Mouse (Mus musculus) lung, postnatal 0 days (tissue): ENCODE measurements around the gene Cela3a. TPM values are rescaled to one million over a fixed set of nuclear protein-coding genes. Genes with fewer than 3 reads are reported as not detected.

Experiments used
- ATAC-seq: fragments of 200-750 bp; cut with Nextera tagmentation; 2 replicates; pipeline ENCODE4 v1.8.0; 2017; ENCODE audit warnings: moderate library complexity
- DNase-seq: peaks from one replicate; pipeline ENCODE4 v3.0.0-alpha.2; 2016; ENCODE audit warnings: low spot score
- H3K27ac ChIP-seq: fragments of 300-500 bp; sonication (generic); 2 replicates; pipeline ENCODE4 v1.5.1; 2014; ENCODE audit warnings: antibody characterized with exemption, mild to moderate bottlenecking, low read length, mixed read lengths
- H3K27me3 ChIP-seq: fragments of 300-500 bp; sonication (generic); replicated peaks from 2 replicates; pipeline ENCODE4 v1.6.1; 2014; ENCODE audit warnings: low read length, mixed read lengths; ENCODE audit not compliant: insufficient read depth
- H3K36me3 ChIP-seq: fragments of 300-500 bp; sonication (generic); 2 replicates; pipeline ENCODE4 v1.6.1; 2014; ENCODE audit warnings: low read length, mixed read lengths; ENCODE audit not compliant: insufficient read depth
- H3K4me1 ChIP-seq: fragments of 300-500 bp; sonication (generic); 2 replicates; pipeline ENCODE4 v1.6.1; 2014; ENCODE audit warnings: antibody characterized with exemption, low read depth, low read length, mixed read lengths; ENCODE audit not compliant: insufficient read depth
- H3K4me2 ChIP-seq: fragments of 300-500 bp; sonication (generic); replicated peaks from 2 replicates; pipeline ENCODE4 v1.6.1; 2014; ENCODE audit warnings: low read depth, mild to moderate bottlenecking, low read length, moderate library complexity, mixed read lengths
- H3K4me3 ChIP-seq: fragments of 300-500 bp; sonication (generic); 2 replicates; pipeline ENCODE4 v1.5.1; 2014; ENCODE audit warnings: low read depth, low read length
- H3K9ac ChIP-seq: fragments of 300-500 bp; sonication (generic); replicated peaks from 2 replicates; pipeline ENCODE4 v1.6.1; 2014; ENCODE audit warnings: low read depth, mild to moderate bottlenecking
- H3K9me3 ChIP-seq: fragments of 300-500 bp; sonication (generic); 2 replicates; pipeline ENCODE4 v1.6.1; 2016; ENCODE audit warnings: low read length, mixed read lengths
- CTCF ChIP-seq: IDR thresholded peaks from 2 replicates; pipeline ENCODE4 v1.5.1; 2016; ENCODE audit warnings: antibody characterized with exemption, mild to moderate bottlenecking
- EP300 ChIP-seq: IDR thresholded peaks from 2 replicates; pipeline ENCODE4 v1.6.1; 2016; ENCODE audit warnings: antibody characterized with exemption, mild to moderate bottlenecking, control low read depth
- WGBS: fragments of 180-500 bp; shearing (Covaris S2); extraction: QIAGEN DNeasy Blood & Tissue Kit; methylation state at CpG from one replicate; pipeline ENCODE4 v1.1.7; 2014; 5-methylcytosine and 5-hydroxymethylcytosine counted together
- polyA plus RNA-seq: library from polyadenylated mRNA; unstranded; fragments of >200 nt; fragmentation: Nextera tagmentation; extraction: Ambion mirVana; gene quantifications from 2 replicates; pipeline ENCODE4 v1.2.1, GENCODE M21; 2015

Cela3a gene
- not detected in 2 replicates for polyA plus RNA-seq

DNA sequence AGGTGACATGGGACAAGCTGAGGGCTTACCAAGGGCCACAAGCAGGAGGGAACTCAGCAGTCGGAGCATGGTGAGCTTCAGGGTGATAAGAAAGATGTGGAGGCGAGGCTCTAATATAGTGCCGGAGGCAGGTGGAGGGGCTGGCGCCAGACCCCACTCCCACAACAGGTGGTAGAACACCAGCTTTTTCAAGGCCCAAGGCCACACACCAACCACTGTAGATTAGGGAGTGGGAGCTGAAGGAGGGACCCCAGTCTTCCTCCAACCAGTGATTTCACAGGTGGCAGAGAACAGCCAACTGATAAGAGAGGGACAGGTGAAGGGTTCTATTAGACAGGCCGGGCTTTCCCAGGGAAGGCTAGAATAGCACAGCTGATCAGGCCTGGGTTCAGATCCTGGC is at the start of gene Cela3a:
Gene Cela3a (minus strand): TSS at position 101 of the 400 bp plus-strand sequence.
- Histone ChIP-seq H3K27me3 (no peaks in the 10 kb centered on the region; the same call in 1 of the 2 replicates), H3K36me3 (no peaks in the 10 kb centered on the region), H3K4me1 (no peaks in the 10 kb centered on the region), H3K9me3 (no peaks in the 10 kb centered on the region), H3K27ac (no peak within 1 kb of the TSS), H3K9ac (no peak within 1 kb of the TSS), H3K4me2 (no peak within 1 kb of the TSS), H3K4me3 (no peak within 1 kb of the TSS)
- WGBS = 74% methylated on average over 5 of the region's 5 CpGs
- no peak for DNase-seq
- TF ChIP-seq EP300 = no peak
- no peak for TF ChIP-seq CTCF
- ATAC-seq = no peak

- H3K9ac ChIP-seq = no peak overlapping the region
- H3K27ac ChIP-seq = no peak overlapping the region
- no peaks in the 10 kb centered on the region for H3K36me3 ChIP-seq
- WGBS = 26% methylated on average over 5 of the region's 5 CpGs
- TF ChIP-seq CTCF (no peak), EP300 (no peak)
- H3K4me3 ChIP-seq = no peak overlapping the region
- no peaks in the 10 kb centered on the region for H3K27me3 ChIP-seq
- DNase-seq = no peak
- no peak overlapping the region for H3K4me2 ChIP-seq
- ATAC-seq = no peak
- no peaks in the 10 kb centered on the region for H3K9me3 ChIP-seq
- peaks cover 6% of the 10 kb centered on the region; the same call in 1 of the 2 replicates for H3K4me1 ChIP-seq
Observed at GRCm38 (mm10) chr4:137458861-137459260, 49.3 kb upstream of the Cela3a start.

GRCm38 (mm10) chr4:137458310-137458709 is 48.7 kb upstream of the Cela3a start:
- no peak overlapping the region for H3K4me2 ChIP-seq
- H3K27me3 ChIP-seq = no peaks in the 10 kb centered on the region
- no peak for TF ChIP-seq EP300
- TF ChIP-seq CTCF = no peak
- WGBS = 48% methylated on average over 9 of the region's 9 CpGs
- ATAC-seq = no peak
- H3K9me3 ChIP-seq = no peaks in the 10 kb centered on the region
- H3K4me1 ChIP-seq = peaks cover 6% of the 10 kb centered on the region; the same call in 1 of the 2 replicates
- no peak overlapping the region for H3K9ac ChIP-seq
- no peaks in the 10 kb centered on the region for H3K36me3 ChIP-seq
- H3K4me3 ChIP-seq = no peak overlapping the region
- no peak for DNase-seq
- no peak overlapping the region for H3K27ac ChIP-seq

- 51% methylated on average over 4 of the region's 4 CpGs for WGBS
- H3K36me3 ChIP-seq = no peaks in the 10 kb centered on the region
- DNase-seq = no peak
- H3K27ac ChIP-seq = no peak overlapping the region
- H3K9ac ChIP-seq = no peak overlapping the region
- H3K4me2 ChIP-seq = no peak overlapping the region
- peaks cover 4% of the 10 kb centered on the region; the same call in 1 of the 2 replicates for H3K4me1 ChIP-seq
- H3K4me3 ChIP-seq = no peak overlapping the region
- ATAC-seq = no peak
- TF ChIP-seq CTCF (no peak), EP300 (no peak)
- no peaks in the 10 kb centered on the region for H3K27me3 ChIP-seq
- no peaks in the 10 kb centered on the region for H3K9me3 ChIP-seq
Observed at GRCm38 (mm10) chr4:137457292-137457691, 47.7 kb upstream of the Cela3a start.

DNA sequence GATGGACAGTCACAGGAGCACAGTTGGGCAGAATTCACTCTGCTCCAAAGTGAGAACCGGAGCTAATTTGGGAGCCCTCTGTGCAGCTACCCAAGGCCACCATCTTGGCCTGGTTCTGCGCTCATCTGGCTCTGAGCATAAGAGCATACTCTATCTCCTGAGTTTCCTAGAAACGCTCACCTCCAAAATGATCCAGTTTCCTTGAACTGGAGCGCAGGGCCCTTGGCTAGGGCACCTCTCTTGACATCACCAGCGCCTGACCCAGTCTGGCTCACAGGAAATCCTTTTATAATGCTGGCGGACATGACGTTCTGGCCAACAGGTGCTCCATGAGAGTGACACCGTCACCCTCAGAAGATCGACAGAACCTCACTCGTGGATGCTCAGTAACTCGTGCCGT is 47.0 kb upstream of the Cela3a start:
- H3K27me3 ChIP-seq = no peaks in the 10 kb centered on the region
- H3K9ac ChIP-seq = no peak overlapping the region
- no peak for ATAC-seq
- H3K9me3 ChIP-seq = no peaks in the 10 kb centered on the region
- 71% methylated on average over 12 of the region's 12 CpGs for WGBS
- H3K27ac ChIP-seq = no peak overlapping the region
- H3K4me3 ChIP-seq = no peak overlapping the region
- peaks cover 2% of the 10 kb centered on the region; the same call in 1 of the 2 replicates for H3K4me1 ChIP-seq
- DNase-seq = no peak
- H3K36me3 ChIP-seq = no peaks in the 10 kb centered on the region
- TF ChIP-seq CTCF (no peak), EP300 (no peak)
- no peak overlapping the region for H3K4me2 ChIP-seq

- no peaks in the 10 kb centered on the region for H3K9me3 ChIP-seq
- H3K9ac ChIP-seq = no peak overlapping the region
- no peak for TF ChIP-seq EP300
- no peak for TF ChIP-seq CTCF
- DNase-seq = no peak
- 65% methylated on average over 14 of the region's 14 CpGs for WGBS
- no peaks in the 10 kb centered on the region; the same call in 1 of the 2 replicates for H3K4me1 ChIP-seq
- no peaks in the 10 kb centered on the region for H3K36me3 ChIP-seq
- no peak overlapping the region for H3K4me3 ChIP-seq
- no peak overlapping the region for H3K4me2 ChIP-seq
- no peak for ATAC-seq
- H3K27me3 ChIP-seq = no peaks in the 10 kb centered on the region
- H3K27ac ChIP-seq = no peak overlapping the region
Observed at GRCm38 (mm10) chr4:137454582-137454981, 45.0 kb upstream of the Cela3a start.

- H3K36me3 ChIP-seq = no peaks in the 10 kb centered on the region
- DNase-seq = no peak
- ATAC-seq = no peak
- H3K9ac ChIP-seq = no peak within 1 kb of the TSS
- H3K9me3 ChIP-seq = no peaks in the 10 kb centered on the region
- no peak within 1 kb of the TSS for H3K27ac ChIP-seq
- TF ChIP-seq EP300 (no peak), CTCF (no peak)
- no peak within 1 kb of the TSS for H3K4me2 ChIP-seq
- no peak within 1 kb of the TSS for H3K4me3 ChIP-seq
- H3K27me3 ChIP-seq = no peaks in the 10 kb centered on the region
- no peaks in the 10 kb centered on the region; the same call in 1 of the 2 replicates for H3K4me1 ChIP-seq
- 78% methylated on average over 8 of the region's 8 CpGs for WGBS
Observed at GRCm38 (mm10) chr4:137453234-137453767, 43.7 kb upstream of the Cela3a start, which contains the start of gene 1700013G24Rik. Gene 1700013G24Rik, plus strand, starts transcription at chr4:137453284.
